Mouse (Mus musculus): ENCODE results near the gene Chka. TPM values are rescaled to one million over a fixed set of nuclear protein-coding genes. Genes with fewer than 3 reads are reported as not detected.
A peak's percentile ranks its signal among the peaks of the same experiment; 100 is the strongest.

Gene Chka
- polyA plus RNA-seq, 1 experiment: 75.9 TPM

DNA sequence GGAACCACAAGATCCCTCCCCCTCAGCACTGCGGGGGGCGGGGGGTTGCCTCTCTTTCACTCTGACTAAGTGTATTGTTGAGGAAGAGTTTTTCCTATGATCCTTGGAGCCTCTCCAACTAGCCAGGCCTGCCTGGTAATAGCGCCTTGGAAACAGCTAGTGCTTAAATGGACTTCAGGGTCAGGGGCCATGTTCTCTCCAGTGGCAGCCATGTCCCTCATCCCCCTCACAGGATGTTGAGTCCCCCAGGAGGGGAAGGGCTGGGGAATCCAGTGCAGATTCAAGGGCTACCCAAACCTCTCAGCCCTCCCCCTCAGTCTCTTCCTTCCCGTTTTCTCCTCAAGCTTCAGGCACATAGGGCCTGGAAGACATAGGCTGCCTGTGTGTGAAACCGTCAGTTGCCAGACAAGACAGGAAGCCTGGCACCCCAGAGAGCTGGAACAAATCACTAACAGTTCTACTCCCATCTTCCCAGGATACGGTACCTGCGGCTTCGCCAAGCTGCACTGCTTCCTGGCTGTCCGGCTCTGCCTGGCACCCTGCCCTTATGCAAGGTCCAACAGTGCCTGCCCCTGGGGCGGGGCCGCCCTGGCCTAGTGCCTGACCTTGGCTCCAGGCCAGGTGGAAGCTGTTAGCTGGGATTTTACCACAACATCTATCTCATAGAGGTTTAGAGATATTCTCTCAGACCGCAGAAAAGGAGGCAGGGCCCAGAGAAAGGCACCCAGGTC, 77.8 kb downstream of the Chka start, which contains the start of gene Aldh3b1:
Gene Aldh3b1, minus strand, starts transcription at position 598 of the 731 bp plus-strand sequence.
- Histone ChIP-seq H3K4me3 (replicated peaks; ENCODE audit: extremely low read depth, low read depth, low read length) (peak within 1 kb of the TSS; percentile 53), H3K4me1 (ENCODE audit: control insufficient read depth, insufficient read depth, low read length) (peaks cover 24% of the 10 kb centered on the region)
- TF ChIP-seq POLR2A (IDR thresholded peaks at IDR 0.05; ENCODE audit: borderline replicate concordance, extremely low read depth, low read depth, low read length) (peak; percentile 61; the same call in 1 of the 2 replicates), CTCF (IDR thresholded peaks at IDR 0.05; ENCODE audit: insufficient read depth, low read length) (no peak)
- WGBS: 4% methylated on average over 12 of the region's 12 CpGs
- DNase-seq: peak; percentile 96

- Histone ChIP-seq H3K4me1 (ENCODE audit: control insufficient read depth, insufficient read depth, low read length) (peaks cover 23% of the 10 kb centered on the region), H3K4me3 (replicated peaks; ENCODE audit: extremely low read depth, low read depth, low read length) (no peak overlapping the region)
- no peak for DNase-seq
- TF ChIP-seq POLR2A (IDR thresholded peaks at IDR 0.05; ENCODE audit: borderline replicate concordance, extremely low read depth, low read depth, low read length): no peak
- TF ChIP-seq CTCF (IDR thresholded peaks at IDR 0.05; ENCODE audit: insufficient read depth, low read length): no peak
- 67% methylated on average over 21 of the region's 21 CpGs for WGBS
Measured at GRCm38 (mm10) chr19:3930262-3931057, 78.9 kb downstream of the Chka start.

DNA sequence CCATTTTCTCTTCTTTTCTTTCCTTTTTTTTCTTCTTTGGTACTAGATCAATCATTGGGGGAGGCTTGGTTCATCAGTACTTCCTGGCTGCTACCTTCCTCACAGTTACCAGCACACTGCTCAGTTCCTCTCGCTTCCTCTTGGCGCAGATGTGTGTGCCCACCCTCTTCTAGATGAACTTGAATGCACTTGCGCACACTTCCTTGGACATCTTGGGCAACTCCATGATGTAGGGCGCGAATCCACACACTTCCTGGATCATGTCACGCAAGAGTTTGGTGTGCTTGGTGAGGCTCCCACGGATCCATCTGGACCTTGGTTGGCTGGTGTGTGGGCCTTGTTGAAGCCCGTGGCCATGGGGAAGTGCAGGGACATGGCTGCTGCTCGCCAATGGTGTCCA, 80.1 kb downstream of the Chka start:
- TF ChIP-seq POLR2A (IDR thresholded peaks at IDR 0.05; ENCODE audit: borderline replicate concordance, extremely low read depth, low read depth, low read length): no peak
- no peak for TF ChIP-seq CTCF (IDR thresholded peaks at IDR 0.05; ENCODE audit: insufficient read depth, low read length)
- Histone ChIP-seq H3K4me1 (ENCODE audit: control insufficient read depth, insufficient read depth, low read length) (peaks cover 20% of the 10 kb centered on the region), H3K4me3 (replicated peaks; ENCODE audit: extremely low read depth, low read depth, low read length) (no peak overlapping the region)
- no peak for DNase-seq
- 84% methylated on average over 9 of the region's 9 CpGs for WGBS

DNA sequence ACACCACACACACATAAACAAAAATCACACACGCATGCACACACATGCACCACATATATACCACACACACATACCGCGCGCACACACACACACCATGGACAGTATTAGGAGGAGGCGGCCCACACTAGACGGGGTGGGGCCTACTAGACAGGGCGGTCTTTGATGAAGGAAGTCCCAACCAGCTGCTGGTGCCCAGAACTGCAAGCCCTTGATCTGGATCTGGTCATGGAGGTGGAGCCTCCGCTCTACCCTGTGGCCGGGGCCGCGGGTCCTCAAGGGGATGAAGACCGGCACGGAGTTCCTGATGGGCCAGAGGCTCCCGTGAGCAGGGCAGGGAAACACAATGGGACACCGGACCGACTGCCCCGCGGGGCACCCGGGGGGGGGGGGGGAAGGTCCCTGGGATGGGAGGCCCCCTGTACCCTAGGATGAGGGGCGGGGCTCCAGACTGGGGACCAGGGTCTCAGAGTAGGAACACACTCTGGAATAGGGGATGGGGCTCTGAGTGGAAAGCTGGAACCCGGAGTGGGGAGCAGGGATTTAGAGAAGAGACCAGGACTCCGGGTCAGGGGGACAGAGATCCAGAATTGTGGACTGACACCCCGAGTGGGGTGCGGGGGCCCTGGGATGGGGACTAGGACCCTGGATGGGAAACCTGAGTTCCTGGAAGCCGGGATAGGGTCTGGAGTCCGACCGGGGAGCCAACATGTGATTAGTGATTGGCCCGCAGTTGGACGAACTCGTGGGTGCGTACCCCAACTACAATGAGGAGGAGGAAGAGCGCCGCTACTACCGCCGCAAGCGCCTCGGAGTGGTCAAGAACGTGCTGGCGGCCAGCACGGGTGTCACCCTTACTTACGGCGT, 83.7 kb downstream of the Chka start, which contains the start of gene Unc93b1:
Gene Unc93b1, plus strand, starts transcription at position 155 of the 864 bp plus-strand sequence.
- 4% methylated on average over 42 of the region's 42 CpGs for WGBS
- H3K4me1 ChIP-seq (ENCODE audit: control insufficient read depth, insufficient read depth, low read length): peaks cover 5% of the 10 kb centered on the region
- TF ChIP-seq CTCF (IDR thresholded peaks at IDR 0.05; ENCODE audit: insufficient read depth, low read length) (no peak), POLR2A (IDR thresholded peaks at IDR 0.05; ENCODE audit: borderline replicate concordance, extremely low read depth, low read depth, low read length) (peak; percentile 74; the same call in 1 of the 2 replicates)
- DNase-seq: peak; percentile 68
- H3K4me3 ChIP-seq (replicated peaks; ENCODE audit: extremely low read depth, low read depth, low read length): peak within 1 kb of the TSS; percentile 86

DNA sequence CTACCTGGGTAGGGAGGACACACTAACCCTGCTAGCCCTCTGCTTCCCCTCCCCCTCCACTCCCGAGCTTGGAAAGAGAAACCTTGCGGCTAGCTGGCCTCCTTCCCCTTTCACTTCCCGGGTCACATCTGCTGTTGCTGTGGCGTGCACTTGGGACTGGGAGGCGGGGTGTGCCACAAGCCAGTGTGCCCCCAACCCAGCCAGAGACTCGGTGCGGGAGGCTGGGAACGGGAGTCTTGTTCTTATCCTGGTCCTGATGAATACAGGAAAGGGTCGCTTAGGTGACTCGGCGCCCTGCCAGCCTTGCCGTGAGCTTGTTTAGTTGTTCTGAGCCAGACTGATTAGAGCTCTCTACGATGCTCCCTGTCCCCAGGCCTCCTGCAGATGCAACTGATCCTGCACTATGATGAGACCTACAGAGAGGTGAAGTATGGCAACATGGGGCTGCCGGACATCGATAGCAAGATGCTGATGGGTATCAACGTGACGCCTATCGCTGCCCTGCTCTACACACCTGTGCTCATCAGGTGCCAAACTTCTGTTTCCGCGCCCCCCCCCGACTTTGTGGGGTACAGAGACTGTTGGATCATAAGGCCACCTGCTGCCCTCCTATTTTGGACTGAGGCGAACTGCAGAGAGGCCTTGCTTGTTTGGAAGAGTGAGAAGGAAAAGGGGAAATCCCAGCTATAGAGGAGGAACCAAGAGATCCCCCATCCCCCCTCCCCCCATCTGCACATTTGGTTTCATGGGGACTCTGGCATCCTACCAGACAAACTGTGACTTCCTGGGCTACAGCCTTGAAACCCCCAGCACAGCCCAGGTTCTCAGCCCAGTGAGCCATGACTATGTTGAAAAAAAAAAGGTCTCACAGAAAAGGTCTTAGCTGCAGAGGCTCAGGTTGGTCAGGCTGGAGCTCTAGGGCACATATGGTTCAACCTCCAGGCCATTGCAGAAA, 84.6 kb downstream of the Chka start:
- TF ChIP-seq CTCF (IDR thresholded peaks at IDR 0.05; ENCODE audit: insufficient read depth, low read length): no peak
- peak; percentile 55; the same call in 1 of the 2 replicates for TF ChIP-seq POLR2A (IDR thresholded peaks at IDR 0.05; ENCODE audit: borderline replicate concordance, extremely low read depth, low read depth, low read length)
- Histone ChIP-seq H3K4me1 (ENCODE audit: control insufficient read depth, insufficient read depth, low read length) (peaks cover 4% of the 10 kb centered on the region), H3K4me3 (replicated peaks; ENCODE audit: extremely low read depth, low read depth, low read length) (peak overlapping the region; percentile 86)
- WGBS: 12% methylated on average over 22 of the region's 22 CpGs
- DNase-seq: peak; percentile 71

DNA sequence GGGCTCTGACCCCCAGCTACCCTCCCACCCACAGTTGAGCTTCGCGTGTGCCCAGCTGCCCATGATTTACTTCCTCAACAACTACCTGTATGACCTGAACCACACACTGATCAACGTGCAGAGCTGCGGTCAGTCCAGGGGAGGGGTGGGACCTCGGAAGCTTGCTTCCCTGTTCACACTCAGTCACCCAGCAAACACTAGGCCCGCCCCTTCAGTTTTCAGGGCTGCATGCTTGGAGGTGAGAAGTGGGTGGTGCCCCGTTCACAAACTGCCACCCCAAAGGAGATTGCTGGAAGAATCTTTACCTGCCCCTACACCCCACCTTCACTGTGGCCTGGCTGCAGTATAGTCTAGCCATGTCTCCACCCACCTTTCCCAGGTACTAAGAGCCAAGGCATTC, 90.7 kb downstream of the Chka start:
- H3K4me3 ChIP-seq (replicated peaks; ENCODE audit: extremely low read depth, low read depth, low read length): no peak overlapping the region
- 79% methylated on average over 7 of the region's 7 CpGs for WGBS
- TF ChIP-seq POLR2A (IDR thresholded peaks at IDR 0.05; ENCODE audit: borderline replicate concordance, extremely low read depth, low read depth, low read length) (no peak), CTCF (IDR thresholded peaks at IDR 0.05; ENCODE audit: insufficient read depth, low read length) (no peak)
- no peak for DNase-seq
- no peaks in the 10 kb centered on the region for H3K4me1 ChIP-seq (ENCODE audit: control insufficient read depth, insufficient read depth, low read length)

DNA sequence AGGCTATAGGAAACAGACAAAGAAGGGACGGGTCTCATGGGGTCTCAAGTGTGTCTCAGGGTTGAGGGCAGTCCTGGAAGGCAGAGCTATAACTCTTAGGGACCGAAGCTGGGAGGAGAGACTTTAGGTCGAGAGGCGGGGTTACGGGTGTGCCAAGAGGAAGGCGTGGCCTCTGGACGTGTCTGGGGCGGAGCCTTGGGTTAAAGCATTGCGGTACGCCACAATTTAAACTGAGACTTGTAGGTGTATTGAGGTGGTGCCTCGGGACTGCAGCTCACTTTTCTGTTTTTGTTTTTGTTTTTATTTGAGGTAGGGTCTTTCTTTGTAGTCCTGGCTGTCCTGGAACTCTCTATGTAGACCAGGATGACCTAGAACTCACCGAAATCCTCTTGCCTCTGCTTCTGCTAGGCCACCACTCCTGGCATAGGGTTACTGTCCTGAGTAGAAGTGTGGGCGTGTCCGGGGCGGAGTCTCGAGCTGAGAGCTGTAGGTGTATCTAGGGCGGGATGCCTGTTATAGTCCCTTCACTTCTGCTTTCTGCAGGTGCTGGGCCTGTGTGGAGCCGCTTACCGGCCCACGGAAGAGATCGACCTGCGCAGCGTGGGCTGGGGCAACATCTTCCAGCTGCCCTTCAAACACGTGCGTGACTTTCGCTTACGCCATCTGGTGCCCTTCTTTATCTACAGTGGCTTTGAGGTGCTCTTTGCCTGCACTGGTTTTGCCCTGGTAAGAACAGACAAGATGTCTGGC, 91.6 kb downstream of the Chka start:
- DNase-seq: peak; percentile 71

More for the DNA sequence above, 91.6 kb downstream of the Chka start:
- Histone ChIP-seq H3K4me1 (ENCODE audit: control insufficient read depth, insufficient read depth, low read length) (no peaks in the 10 kb centered on the region), H3K4me3 (replicated peaks; ENCODE audit: extremely low read depth, low read depth, low read length) (no peak overlapping the region)
- 32% methylated on average over 27 of the region's 27 CpGs for WGBS
- no peak for TF ChIP-seq POLR2A (IDR thresholded peaks at IDR 0.05; ENCODE audit: borderline replicate concordance, extremely low read depth, low read depth, low read length)
- TF ChIP-seq CTCF (IDR thresholded peaks at IDR 0.05; ENCODE audit: insufficient read depth, low read length): no peak

Other genes with a start within 250 kb of the Chka start
- 85.8 and 87.8 TPM in 2 replicates for gene Lrp5, start 165.2 kb upstream of the Chka start, polyA plus RNA-seq (2012; rRNA removed)
- gene 1810055G02Rik, start 143.5 kb upstream of the Chka start, polyA plus RNA-seq (2012; rRNA removed): 36.3 and 41.4 TPM in 2 replicates
- gene Kmt5b, start 84.4 kb upstream of the Chka start, polyA plus RNA-seq (2012; rRNA removed): 19.6 and 23.7 TPM in 2 replicates
- 157 and 164 TPM in 2 replicates for gene Tcirg1, start 55.4 kb downstream of the Chka start, polyA plus RNA-seq (2012; rRNA removed)
- 157 and 189 TPM in 2 replicates for gene Ndufs8, start 61.0 kb downstream of the Chka start, polyA plus RNA-seq (2012; rRNA removed)
- 71.9 and 85.0 TPM in 2 replicates for gene Aldh3b1, start 78.0 kb downstream of the Chka start, polyA plus RNA-seq (2012; rRNA removed)
- gene Unc93b1, start 83.4 kb downstream of the Chka start, polyA plus RNA-seq (2012; rRNA removed): 169 and 180 TPM in 2 replicates
- gene Aldh3b3, start 106.9 kb downstream of the Chka start, polyA plus RNA-seq (2012; rRNA removed): 0.08 and 0.21 TPM in 2 replicates
- gene Aldh3b2, start 120.6 kb downstream of the Chka start, polyA plus RNA-seq (2012; rRNA removed): 2.0 and 21.7 TPM in 2 replicates
- gene Acy3, start 134.8 kb downstream of the Chka start, polyA plus RNA-seq (2012; rRNA removed): 27.7 and 29.8 TPM in 2 replicates
- 0.06 TPM in 1 of 2 replicates, not detected in the other for gene Tbx10, start 141.0 kb downstream of the Chka start, polyA plus RNA-seq (2012; rRNA removed)
- 7.6 and 13.3 TPM in 2 replicates for gene Nudt8, start 148.8 kb downstream of the Chka start, polyA plus RNA-seq (2012; rRNA removed)
- 1.7 and 1.8 TPM in 2 replicates for gene Gm49405, start 148.9 kb downstream of the Chka start, polyA plus RNA-seq (2012; rRNA removed)
- gene Doc2g, start 151.5 kb downstream of the Chka start, polyA plus RNA-seq (2012; rRNA removed): 12.6 and 18.0 TPM in 2 replicates
- gene Ndufv1, start 161.0 kb downstream of the Chka start, polyA plus RNA-seq (2012; rRNA removed): 99.4 and 127 TPM in 2 replicates
- 480 and 656 TPM in 2 replicates for gene Gstp1, start 186.2 kb downstream of the Chka start, polyA plus RNA-seq (2012; rRNA removed)
- gene Gstp2, start 194.2 kb downstream of the Chka start, polyA plus RNA-seq (2012; rRNA removed): 47.4 and 87.8 TPM in 2 replicates
- gene Gstp3, start 207.8 kb downstream of the Chka start, polyA plus RNA-seq (2012; rRNA removed): 14.4 and 15.9 TPM in 2 replicates
- gene Cabp2, start 229.8 kb downstream of the Chka start, polyA plus RNA-seq (2012; rRNA removed): 0.86 and 0.91 TPM in 2 replicates
- gene Cdk2ap2, start 245.4 kb downstream of the Chka start, polyA plus RNA-seq (2012; rRNA removed): 200 and 245 TPM in 2 replicates
- gene Pitpnm1, start 248.2 kb downstream of the Chka start, polyA plus RNA-seq (2012; rRNA removed): 152 and 163 TPM in 2 replicates

Data from lung, adult 2 months (tissue).